Mouse (Mus musculus) stomach, postnatal 0 days (tissue): ENCODE data around the gene 4931409K22Rik. TPM values are rescaled to one million over a fixed set of nuclear protein-coding genes. Genes with fewer than 3 reads are reported as not detected.

Experiments
- ATAC-seq: fragments of 200-750 bp; cut with Nextera tagmentation; 2 replicates; pipeline ENCODE4 v1.8.0; 2017; ENCODE audit not compliant: low FRiP score, low TSS enrichment
- DNase-seq: peaks from one replicate; pipeline ENCODE4 v3.0.0-alpha.2; 2016; ENCODE audit warnings: low spot score
- H3K27ac ChIP-seq: fragments of 300-500 bp; sonication (generic); replicated peaks from 2 replicates; pipeline ENCODE4 v1.5.1; 2014; ENCODE audit warnings: mild to moderate bottlenecking, control low read depth
- H3K27me3 ChIP-seq: fragments of 300-500 bp; sonication (generic); 2 replicates; pipeline ENCODE4 v1.6.1; 2014; ENCODE audit warnings: low read length; ENCODE audit not compliant: control insufficient read depth, insufficient read depth
- H3K36me3 ChIP-seq: fragments of 300-500 bp; sonication (generic); 2 replicates; pipeline ENCODE4 v1.6.1; 2014; ENCODE audit warnings: low read length, mixed read lengths; ENCODE audit not compliant: control insufficient read depth, insufficient read depth
- H3K4me1 ChIP-seq: fragments of 300-500 bp; sonication (generic); replicated peaks from 2 replicates; pipeline ENCODE4 v1.6.1; 2014; ENCODE audit warnings: antibody characterized with exemption; ENCODE audit not compliant: control insufficient read depth, insufficient read depth
- H3K4me2 ChIP-seq: fragments of 300-500 bp; sonication (generic); replicated peaks from 2 replicates; pipeline ENCODE4 v1.6.1; 2014; ENCODE audit warnings: low read depth, mild to moderate bottlenecking, control low read depth, moderate library complexity
- H3K4me3 ChIP-seq: fragments of 300-500 bp; sonication (generic); 2 replicates; pipeline ENCODE4 v1.5.1; 2014; ENCODE audit warnings: low read depth, low read length, control low read depth
- H3K9ac ChIP-seq: fragments of 300-500 bp; sonication (generic); 2 replicates; pipeline ENCODE4 v1.6.1; 2014; ENCODE audit warnings: mild to moderate bottlenecking, low read length, control low read depth, mixed read lengths
- H3K9me3 ChIP-seq: fragments of 300-500 bp; sonication (generic); 2 replicates; pipeline ENCODE4 v1.6.1; 2016; ENCODE audit warnings: low read length; ENCODE audit not compliant: control insufficient read depth
- CTCF ChIP-seq: IDR thresholded peaks from 2 replicates; pipeline ENCODE4 v1.5.1; 2016; ENCODE audit warnings: antibody characterized with exemption, low read depth, mild to moderate bottlenecking, moderate library complexity
- EP300 ChIP-seq: optimal IDR thresholded peaks from 2 replicates; pipeline ENCODE3; 2016; ENCODE audit warnings: antibody characterized with exemption
- WGBS: fragments of 180-500 bp; shearing (Covaris S2); extraction: QIAGEN DNeasy Blood & Tissue Kit; methylation state at CpG from one replicate; pipeline ENCODE4 v1.1.7; 2014; 5-methylcytosine and 5-hydroxymethylcytosine counted together
- polyA plus RNA-seq: library from polyadenylated mRNA; unstranded; fragments of >200 nt; fragmentation: Nextera tagmentation; extraction: Ambion mirVana; gene quantifications from 2 replicates; pipeline ENCODE4 v1.2.1, GENCODE M21; 2015

4931409K22Rik gene
- polyA plus RNA-seq, 1 experiment from 2014 or later: not detected

DNA sequence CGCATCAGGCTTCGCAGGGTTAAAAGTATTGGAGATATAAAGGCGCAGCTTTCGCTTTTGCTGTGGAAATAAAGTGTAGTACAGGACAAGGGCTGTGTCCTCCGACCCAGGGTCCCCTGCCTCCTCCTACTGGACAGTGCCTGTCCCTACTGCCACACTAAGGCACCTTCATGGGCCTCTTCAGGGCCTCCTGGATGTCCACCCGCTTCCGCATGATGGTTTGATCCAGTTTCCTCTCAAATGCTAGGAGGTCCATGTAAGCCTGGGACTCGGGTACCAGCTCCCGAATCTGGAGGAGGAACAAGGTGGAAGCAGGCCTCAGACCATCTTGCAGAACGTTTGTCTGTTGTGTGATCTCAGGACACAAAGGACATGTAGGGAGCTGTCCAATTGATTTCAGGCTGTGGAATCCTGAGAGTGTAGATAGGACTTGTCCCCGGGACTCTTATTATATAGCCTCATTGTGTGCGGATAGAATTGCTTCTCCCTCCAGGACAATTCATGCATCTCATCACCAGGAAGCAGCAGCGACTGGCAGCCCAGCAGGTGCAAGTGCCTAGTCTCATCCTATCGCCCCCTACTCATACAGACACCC lies 39.3 kb upstream of the 4931409K22Rik start:
- Histone ChIP-seq H3K4me2 (no peak overlapping the region), H3K4me3 (no peak overlapping the region), H3K27me3 (no peaks in the 10 kb centered on the region), H3K36me3 (peaks cover 15% of the 10 kb centered on the region; the same call in 1 of the 2 replicates), H3K27ac (no peak overlapping the region), H3K9ac (no peak overlapping the region), H3K4me1 (peaks cover 2% of the 10 kb centered on the region; the same call in 1 of the 2 replicates), H3K9me3 (no peaks in the 10 kb centered on the region)
- 77% methylated on average over 14 of the region's 14 CpGs for WGBS
- TF ChIP-seq CTCF (no peak; the same call in 1 of the 2 replicates), EP300 (no peak)
- no peak for DNase-seq
- ATAC-seq: no peak

DNA sequence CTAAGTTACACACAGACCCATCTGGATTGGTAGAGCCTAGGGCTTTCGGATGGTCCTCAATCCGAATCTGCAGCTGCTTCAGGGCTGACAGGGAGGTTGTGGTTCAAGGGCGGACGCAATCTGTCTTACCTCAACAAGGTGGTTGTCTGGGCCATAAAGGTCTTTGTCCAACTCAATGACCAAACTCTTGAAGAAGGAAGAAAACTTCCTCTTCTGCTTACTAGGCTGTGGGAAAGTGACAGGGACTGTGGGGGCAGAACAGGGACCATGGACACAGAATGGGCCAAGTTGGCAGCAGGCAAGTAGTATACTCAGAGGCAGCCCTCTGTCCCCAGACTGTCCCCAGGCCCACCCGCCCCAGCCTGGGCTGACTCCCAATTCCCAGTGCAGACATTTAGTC lies 38.7 kb upstream of the 4931409K22Rik start:
- TF ChIP-seq EP300 (no peak), CTCF (no peak)
- Histone ChIP-seq H3K4me3 (no peak overlapping the region), H3K36me3 (peaks cover 15% of the 10 kb centered on the region; the same call in 1 of the 2 replicates), H3K4me2 (no peak overlapping the region), H3K27me3 (no peaks in the 10 kb centered on the region), H3K27ac (no peak overlapping the region), H3K9me3 (no peaks in the 10 kb centered on the region), H3K9ac (no peak overlapping the region), H3K4me1 (peaks cover 2% of the 10 kb centered on the region; the same call in 1 of the 2 replicates)
- 87% methylated on average over 5 of the region's 5 CpGs for WGBS
- DNase-seq: no peak
- no peak for ATAC-seq

DNA sequence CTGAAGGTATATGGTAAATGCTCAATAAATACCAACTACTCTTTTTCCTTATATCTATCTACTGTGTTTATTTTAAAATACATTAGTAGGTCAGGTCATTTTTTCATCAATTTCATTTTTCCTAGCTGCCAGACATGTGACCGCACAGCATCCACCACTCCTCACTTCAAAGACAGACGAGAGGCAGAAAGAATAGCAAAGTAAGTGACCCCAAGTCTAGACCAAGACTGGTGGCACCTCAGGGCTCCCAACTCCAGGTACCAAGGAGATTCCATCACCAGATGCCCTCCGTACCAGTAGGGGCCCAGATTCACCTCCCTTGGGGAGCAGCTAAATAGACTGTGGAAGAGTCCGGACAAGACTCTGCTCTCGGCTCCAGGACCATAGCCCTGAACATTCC lies 37.7 kb upstream of the 4931409K22Rik start:
- Histone ChIP-seq H3K36me3 (peaks cover 15% of the 10 kb centered on the region; the same call in 1 of the 2 replicates), H3K27ac (no peak overlapping the region), H3K4me3 (no peak overlapping the region), H3K27me3 (no peaks in the 10 kb centered on the region), H3K4me1 (peaks cover 2% of the 10 kb centered on the region; the same call in 1 of the 2 replicates), H3K9me3 (no peaks in the 10 kb centered on the region), H3K4me2 (no peak overlapping the region), H3K9ac (no peak overlapping the region)
- TF ChIP-seq EP300 (no peak), CTCF (no peak)
- no peak for ATAC-seq
- no peak for DNase-seq
- WGBS: 88% methylated on average over 5 of the region's 5 CpGs

DNA sequence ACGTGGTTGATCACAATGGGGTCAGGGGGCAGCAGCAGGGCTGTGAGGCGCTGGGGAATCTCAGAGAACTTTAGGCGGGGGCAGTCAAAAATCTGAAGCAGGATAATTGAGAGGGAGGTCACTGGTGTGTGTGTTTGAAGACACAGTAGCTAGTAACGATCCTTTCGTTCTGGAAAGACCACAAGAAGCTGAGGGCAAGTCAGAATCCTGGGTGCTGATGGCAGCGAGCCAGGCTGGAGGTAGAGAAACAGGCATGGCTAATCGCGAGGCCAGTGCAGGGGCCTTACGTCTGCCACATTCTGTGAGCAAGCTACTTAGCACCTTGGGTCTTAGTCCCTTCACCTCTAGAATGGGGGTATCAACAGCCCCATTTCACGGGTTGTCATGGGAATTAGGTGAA lies 37.3 kb upstream of the 4931409K22Rik start:
- Histone ChIP-seq H3K4me3 (no peak overlapping the region), H3K36me3 (peaks cover 15% of the 10 kb centered on the region; the same call in 1 of the 2 replicates), H3K4me2 (no peak overlapping the region), H3K27ac (no peak overlapping the region), H3K4me1 (peaks cover 2% of the 10 kb centered on the region; the same call in 1 of the 2 replicates), H3K27me3 (no peaks in the 10 kb centered on the region), H3K9ac (no peak overlapping the region), H3K9me3 (no peaks in the 10 kb centered on the region)
- WGBS: 67% methylated on average over 10 of the region's 10 CpGs
- TF ChIP-seq EP300: no peak
- ATAC-seq (no peak), DNase-seq (no peak)

DNA sequence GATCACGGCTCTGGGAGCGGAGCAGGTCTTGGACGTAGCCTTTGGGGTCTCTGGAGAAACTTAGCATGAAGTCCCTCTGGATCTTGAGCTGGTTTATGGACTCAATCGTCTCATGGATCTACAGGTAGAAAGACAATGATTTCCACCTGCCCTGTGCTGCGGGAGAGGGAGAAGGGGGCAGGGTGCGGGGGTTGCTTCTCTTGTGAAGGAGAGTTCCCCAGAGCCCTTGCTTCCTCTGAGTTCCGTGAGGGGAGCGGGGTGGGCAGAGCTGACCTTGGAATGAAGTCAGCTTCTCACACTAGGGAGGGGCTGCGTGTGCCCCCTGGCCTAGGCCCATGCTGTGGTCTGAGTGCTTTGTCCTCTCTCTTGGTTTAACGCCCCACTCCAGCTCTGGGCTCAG lies 36.6 kb upstream of the 4931409K22Rik start:
- TF ChIP-seq CTCF: no peak
- no peak for TF ChIP-seq EP300
- Histone ChIP-seq H3K4me2 (no peak overlapping the region), H3K4me3 (no peak overlapping the region), H3K36me3 (peaks cover 15% of the 10 kb centered on the region; the same call in 1 of the 2 replicates), H3K4me1 (no peaks in the 10 kb centered on the region; the same call in 1 of the 2 replicates), H3K27me3 (no peaks in the 10 kb centered on the region), H3K27ac (no peak overlapping the region), H3K9me3 (no peaks in the 10 kb centered on the region), H3K9ac (no peak overlapping the region)
- no peak for ATAC-seq
- 85% methylated on average over 10 of the region's 10 CpGs for WGBS
- no peak for DNase-seq

DNA sequence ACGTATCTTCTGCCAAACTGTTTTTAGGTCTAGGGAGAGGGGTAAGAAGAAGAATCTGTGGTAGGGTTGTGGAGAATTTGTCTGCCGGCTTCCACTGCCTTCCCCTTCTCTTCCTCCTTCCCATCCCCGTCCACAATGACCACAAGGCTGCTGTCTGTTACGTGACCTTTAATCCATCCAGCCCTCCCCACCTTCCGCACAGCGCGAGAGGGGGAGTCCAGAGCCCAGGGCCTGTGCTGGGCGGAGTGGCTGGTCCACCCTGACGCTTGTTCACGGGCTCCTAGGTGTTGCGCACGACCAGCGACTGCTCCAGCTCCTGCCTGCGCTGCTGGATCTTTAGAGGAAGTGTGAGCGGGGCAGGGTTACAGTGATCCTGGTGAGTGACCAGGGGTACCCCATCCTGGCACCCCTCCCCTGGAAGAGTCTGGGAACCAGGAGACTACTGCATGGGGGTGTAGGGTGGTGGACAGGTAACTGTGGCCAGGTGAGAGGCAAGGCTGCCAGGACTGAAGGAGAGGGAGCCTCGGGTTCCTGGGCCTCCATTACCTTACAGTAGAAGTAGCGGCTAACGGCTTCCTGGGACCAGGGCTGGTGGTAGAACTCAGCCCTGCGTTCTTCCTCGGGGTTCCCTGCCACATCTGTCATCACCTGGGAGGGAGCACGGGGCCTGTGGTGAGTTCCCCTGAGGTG lies 36.0 kb upstream of the 4931409K22Rik start:
- no peaks in the 10 kb centered on the region; the same call in 1 of the 2 replicates for H3K4me1 ChIP-seq

More for the DNA sequence above, 36.0 kb upstream of the 4931409K22Rik start:
- no peak overlapping the region for H3K4me3 ChIP-seq
- H3K4me2 ChIP-seq: no peak overlapping the region
- 72% methylated on average over 21 of the region's 21 CpGs for WGBS
- DNase-seq: no peak
- H3K27ac ChIP-seq: no peak overlapping the region
- peaks cover 15% of the 10 kb centered on the region; the same call in 1 of the 2 replicates for H3K36me3 ChIP-seq
- no peak for ATAC-seq
- no peaks in the 10 kb centered on the region for H3K27me3 ChIP-seq
- TF ChIP-seq EP300 (no peak), CTCF (no peak)
- no peak overlapping the region for H3K9ac ChIP-seq
- H3K9me3 ChIP-seq: no peaks in the 10 kb centered on the region
